Mouse (Mus musculus): ENCODE data around the gene Samd8.

Gene Samd8

GRCm38 (mm10) chr14:21745149-21745548 is 5.2 kb upstream of the Samd8 start:
- DNase-seq (ENCODE audit: low spot score): no peak

- no peak for DNase-seq (ENCODE audit: low spot score)
Observed at GRCm38 (mm10) chr14:21746251-21746650, 4.1 kb upstream of the Samd8 start.

- no peak for DNase-seq (ENCODE audit: low spot score)
Observed at GRCm38 (mm10) chr14:21746846-21747245, 3.5 kb upstream of the Samd8 start.

GRCm38 (mm10) chr14:21747436-21748141 is 2.7 kb upstream of the Samd8 start:
- DNase-seq (ENCODE audit: low spot score): no peak

DNA sequence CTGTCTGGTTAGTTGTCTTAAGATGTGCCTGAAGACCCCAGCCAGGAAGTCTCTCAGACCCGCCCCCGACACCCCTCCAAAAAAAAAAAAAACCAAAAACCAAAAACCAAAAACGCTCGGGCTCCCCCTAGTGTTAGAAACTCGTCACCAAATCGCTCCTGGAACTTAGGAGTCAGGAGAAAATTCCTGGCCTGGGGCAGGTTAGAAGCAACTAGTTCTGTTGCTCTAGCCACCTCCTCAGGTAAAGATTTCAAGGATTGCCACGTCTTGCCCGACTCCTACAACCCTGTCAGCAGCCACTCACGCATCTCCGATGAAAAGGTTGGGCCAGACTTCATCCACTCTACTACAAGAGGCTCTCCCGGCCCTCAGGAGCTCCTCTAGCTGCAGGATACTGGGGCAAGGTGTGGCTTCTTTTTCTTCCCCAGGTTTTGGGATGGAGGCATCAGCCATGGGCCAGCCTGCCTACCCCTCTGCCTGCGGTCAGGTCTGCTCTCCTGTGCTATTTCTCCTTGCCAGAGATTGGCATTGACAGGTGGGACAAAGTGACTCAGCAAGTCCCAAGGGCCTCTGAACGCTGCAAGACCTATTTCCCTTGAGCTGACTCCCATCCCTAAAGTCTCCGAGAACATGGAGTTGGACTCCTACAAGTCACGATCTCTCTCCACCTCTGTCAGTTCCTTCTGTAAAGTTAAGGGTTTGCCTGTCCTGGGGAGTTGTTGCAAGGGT is 2.0 kb upstream of the Samd8 start:
- DNase-seq (ENCODE audit: low spot score): no peak

GRCm38 (mm10) chr14:21750881-21751542 is 681 bp downstream of the Samd8 start, which contains the start of gene Dusp13:
TSS of gene Dusp13 (minus strand) at chr14:21751181.
- DNase-seq (ENCODE audit: low spot score): peak; percentile 71

DNA sequence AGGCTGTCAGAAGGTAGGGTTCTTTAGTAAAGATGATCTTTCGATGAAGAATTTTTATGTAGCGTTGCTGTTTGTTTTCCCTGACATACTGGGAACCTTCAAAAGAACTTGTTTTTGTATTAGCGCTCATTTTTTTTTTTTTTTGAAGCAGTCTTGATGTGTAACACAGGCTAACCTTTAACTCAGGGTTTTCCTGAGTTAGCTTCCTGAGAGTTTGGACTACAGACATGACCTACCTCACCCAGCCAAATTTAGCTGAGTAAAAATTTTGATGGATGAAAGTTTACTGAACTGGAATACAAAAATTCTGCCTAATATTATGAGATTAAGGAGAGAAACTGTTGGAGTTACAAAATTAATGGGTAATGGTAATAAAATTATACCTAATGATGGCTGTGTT is 2.1 kb downstream of the Samd8 start:
- DNase-seq (ENCODE audit: low spot score): no peak

GRCm38 (mm10) chr14:21753367-21753766 is 3.0 kb downstream of the Samd8 start:
- no peak for DNase-seq (ENCODE audit: low spot score)

- no peak for DNase-seq (ENCODE audit: low spot score)
Observed at GRCm38 (mm10) chr14:21761560-21761959, 11.2 kb downstream of the Samd8 start.

DNA sequence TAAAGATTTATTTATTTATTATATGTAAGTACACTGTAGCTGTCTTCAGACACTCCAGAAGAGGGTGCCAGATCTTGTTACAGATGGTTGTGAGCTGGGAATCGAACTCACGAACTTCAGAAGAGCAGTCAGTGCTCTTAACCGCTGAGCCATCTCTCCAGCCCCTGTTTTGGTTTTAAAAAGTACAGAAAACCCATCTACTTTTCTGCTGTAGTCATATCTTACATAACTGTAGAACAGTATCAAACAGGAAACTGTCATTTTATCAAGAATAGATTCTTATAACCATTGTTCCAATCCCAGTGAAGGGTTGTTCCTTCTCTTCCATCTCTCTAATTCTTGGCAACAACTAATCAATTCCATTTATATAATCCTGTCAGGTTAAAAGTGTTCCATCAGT is 13.4 kb downstream of the Samd8 start:
- DNase-seq (ENCODE audit: low spot score): no peak

GRCm38 (mm10) chr14:21764646-21765045 is 14.3 kb downstream of the Samd8 start:
- no peak for DNase-seq (ENCODE audit: low spot score)

GRCm38 (mm10) chr14:21765754-21766397 is 15.5 kb downstream of the Samd8 start:
- no peak for DNase-seq (ENCODE audit: low spot score)

DNA sequence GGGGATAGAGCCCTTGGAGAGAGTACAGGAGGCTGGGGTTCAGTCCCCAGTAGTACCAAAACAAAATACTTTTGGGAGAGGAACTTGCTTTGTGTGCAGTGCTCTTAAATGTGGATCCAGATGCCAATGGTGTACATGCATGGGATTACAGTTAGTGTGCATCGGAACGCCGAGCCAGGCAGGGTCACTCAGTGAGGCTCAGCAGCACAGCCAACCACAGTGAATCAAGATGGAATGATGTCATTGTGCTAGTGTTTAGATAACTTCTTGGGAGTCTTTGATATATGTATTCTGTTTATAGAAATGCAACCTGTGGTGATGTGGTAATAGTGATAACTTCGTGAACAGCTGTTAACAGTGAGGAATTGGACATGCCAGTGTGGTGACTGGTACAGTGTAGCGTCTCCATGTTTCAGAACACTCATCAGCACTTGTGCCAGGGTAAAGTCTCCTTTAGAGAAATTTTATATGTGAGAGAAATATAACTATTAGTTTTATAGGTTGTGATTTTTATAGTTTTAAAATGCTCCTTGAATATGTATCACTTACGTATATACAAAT is 16.1 kb downstream of the Samd8 start:
- DNase-seq (ENCODE audit: low spot score): no peak

DNA sequence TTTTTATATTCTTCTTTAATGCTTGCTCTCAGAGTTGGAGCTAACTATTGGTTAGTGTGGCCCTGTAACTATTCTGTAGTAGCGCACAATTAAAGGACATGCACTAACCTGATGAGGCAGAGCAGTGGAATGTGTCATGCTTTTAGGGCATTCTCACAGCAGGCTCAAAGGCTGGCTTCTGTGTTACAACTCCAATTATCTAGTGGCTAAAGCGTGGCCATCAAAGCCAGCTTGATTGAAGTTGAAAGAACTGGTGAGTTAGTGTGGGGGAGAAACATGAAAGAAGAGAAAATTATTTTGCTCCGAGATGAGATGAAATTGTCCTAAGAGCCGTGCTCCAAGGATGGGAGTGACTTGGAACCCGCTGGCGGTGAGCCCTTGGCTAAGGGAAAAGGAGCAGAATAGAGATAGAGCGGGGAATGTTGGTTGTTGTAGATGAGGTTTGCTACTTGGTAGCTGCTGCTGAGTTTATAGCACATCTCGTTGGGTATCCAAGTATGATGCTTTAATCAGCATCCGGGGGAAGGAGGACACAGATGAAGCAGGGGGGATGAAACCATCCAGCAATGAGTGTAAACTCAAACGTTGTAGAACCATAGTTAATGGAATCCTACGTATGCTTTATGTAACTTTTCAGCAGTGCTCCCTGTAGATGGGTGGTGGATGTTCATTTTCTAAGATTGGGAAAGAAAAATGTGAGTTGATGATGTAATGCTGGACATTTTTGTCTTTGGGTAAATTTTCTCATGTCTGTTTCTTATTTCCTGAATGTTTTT is 22.4 kb downstream of the Samd8 start:
- DNase-seq (ENCODE audit: low spot score): peak; percentile 31

DNA sequence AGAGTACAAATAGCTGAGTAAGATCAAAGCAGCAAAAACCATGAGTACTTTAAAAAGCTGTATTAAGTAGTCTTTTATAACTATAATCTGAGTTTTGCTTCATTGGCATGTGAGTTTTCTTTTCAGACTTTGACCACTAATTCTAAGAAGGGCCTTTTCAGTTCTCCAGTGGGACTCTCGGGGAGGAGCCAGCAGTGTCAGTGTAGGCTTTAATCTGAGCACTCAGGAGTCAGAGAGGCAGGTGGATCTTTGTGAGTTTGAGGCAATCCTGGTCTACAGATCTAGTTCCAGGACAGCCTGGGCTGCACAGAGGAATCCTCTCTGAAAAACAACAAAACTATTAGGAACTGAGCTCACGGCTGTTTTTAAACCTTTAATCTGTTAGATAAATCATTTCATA is 23.6 kb downstream of the Samd8 start:
- no peak for DNase-seq (ENCODE audit: low spot score)

DNA sequence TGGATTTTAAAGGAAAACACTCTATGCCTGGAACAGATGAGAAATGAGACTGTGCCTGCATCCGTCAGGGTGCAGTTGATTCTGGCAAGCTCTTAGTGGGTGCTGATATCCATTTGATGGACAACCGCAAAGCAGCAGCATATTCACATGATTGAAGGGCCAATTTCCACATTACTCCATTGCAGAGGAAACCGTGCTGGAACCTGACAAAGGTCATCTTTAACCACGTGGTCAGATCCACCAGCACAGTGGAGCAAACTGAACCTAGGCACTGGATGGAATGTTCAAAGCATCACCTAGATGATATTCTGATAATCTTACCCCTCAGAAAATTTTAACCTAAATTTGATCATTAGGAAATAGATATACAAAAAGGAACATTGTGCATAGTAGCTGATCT is 25.9 kb downstream of the Samd8 start:
- no peak for DNase-seq (ENCODE audit: low spot score)

DNA sequence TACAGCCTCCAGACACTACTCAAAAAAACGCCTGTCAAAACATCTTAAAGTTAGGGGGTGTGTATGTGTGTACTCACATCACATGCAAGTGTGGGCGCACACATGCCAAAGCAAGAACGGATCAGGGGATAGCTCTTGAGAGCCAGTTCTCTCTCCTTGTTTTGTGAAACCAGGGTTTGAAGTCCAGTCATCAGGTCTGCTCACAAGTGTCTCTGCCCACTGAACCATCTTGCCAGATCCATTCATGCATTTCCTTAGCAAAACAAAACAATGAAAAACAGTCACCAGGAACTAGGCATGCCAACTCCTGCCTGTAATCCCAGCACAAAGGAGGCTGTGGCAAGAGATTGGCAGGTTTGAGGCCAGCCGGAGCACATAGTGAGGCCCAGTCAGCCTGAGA is 36.2 kb downstream of the Samd8 start:
- no peak for DNase-seq (ENCODE audit: low spot score)

DNA sequence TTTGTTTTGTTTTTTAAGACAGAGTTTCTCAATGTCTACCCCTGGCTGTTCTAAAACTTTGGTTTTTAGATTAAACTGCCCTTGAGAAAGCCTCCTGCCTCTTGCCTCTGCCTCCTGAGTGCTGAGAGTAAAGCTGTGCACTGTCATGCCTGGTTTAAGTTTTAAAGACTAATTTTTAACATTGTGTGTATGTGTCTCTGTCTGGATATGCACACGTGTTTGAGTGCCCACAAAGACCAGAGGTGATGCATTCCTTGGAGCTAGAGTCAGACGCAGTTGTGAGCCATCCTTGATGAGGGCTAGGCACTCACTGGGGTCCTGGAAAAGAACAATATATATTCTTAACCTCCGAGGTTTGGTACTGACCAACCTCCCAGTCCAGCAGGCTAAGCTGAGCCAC is 37.0 kb downstream of the Samd8 start:
- no peak for DNase-seq (ENCODE audit: low spot score)

DNA sequence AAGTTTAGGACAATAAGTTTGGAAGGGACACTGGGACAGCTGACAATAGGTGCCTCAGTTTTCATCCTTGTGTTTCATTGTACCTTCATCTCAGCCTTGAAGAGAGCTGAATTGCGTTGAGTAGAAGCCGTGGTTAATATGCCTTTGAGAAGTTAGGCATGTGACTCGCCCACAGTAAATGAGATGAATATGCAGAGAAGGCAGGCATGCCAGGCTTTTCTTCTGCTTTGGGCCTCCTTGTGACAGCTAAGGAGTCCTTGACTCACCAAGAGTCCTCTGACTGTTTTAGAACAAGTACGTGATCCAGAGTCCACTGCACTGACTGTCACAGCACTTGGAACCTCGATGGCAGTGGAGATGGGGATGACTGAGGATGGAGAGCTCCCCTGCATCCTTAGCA is 37.8 kb downstream of the Samd8 start:
- no peak for DNase-seq (ENCODE audit: low spot score)

DNA sequence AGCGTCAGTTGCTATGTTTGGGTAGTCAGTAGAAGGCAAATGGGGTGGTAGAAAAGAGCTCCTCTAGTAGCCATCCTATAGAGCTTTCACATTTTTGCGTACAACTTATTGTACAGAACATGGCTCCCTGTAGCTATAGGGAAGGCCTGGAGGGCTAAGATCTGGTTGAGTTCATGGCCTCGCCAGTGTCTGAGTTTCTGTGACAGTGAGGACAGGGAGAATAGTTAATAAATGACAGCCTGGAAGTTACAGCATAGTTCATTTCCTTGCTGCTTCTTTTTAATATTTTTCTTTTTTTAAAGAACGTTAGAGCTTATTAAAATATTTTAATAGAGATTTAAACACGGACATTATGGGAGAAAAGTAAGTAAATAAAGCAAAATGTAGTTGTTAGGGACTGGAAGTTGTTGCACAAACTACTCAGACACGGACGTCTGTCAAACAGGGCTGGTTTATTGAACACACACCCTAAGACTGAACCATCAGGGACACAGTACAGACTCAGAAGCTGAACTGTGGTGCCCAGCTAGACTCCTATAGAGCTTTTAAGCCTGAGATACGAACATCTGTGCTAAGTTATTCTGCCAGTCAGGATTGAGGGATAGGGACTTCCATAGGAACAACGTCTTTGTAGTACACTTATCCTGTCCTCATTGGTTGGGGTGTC is 40.4 kb downstream of the Samd8 start:
- DNase-seq (ENCODE audit: low spot score): no peak

DNA sequence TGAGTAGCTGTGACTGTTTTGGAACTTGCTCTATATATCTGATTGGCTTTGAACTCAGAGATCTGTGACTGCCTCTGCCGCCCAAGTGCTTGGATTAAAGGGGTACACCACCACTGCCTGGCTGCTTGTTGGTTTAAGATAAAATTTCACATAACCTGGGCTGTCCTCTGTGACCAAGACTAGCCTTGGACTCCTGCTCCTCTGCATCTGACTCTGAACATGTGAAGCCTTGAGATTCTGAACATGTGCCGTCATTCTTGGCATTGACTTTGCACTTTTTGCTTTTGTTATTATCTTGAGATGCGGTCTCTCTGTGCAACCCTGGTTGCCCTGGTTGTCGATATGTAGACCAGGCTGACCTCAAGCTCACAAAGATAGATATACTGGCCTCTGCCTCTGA is 41.4 kb downstream of the Samd8 start:
- no peak for DNase-seq (ENCODE audit: low spot score)
